Mouse (Mus musculus) embryonic fibroblast, embryonic 13.5 days (primary cell): Measurements from ENCODE around the gene Traf3ip3.

Experiments
- CTCF ChIP-seq: IDR thresholded peaks from 2 replicates; pipeline ENCODE4 v1.5.1; 2011; ENCODE audit warnings: mild to moderate bottlenecking, control low read depth, low read length, moderate library complexity, borderline replicate concordance; ENCODE audit not compliant: insufficient read depth
- POLR2A ChIP-seq: IDR thresholded peaks from 2 replicates; pipeline ENCODE4 v1.6.1; 2011; ENCODE audit warnings: low read depth, mild to moderate bottlenecking, control low read depth, low read length, moderate library complexity

DNA sequence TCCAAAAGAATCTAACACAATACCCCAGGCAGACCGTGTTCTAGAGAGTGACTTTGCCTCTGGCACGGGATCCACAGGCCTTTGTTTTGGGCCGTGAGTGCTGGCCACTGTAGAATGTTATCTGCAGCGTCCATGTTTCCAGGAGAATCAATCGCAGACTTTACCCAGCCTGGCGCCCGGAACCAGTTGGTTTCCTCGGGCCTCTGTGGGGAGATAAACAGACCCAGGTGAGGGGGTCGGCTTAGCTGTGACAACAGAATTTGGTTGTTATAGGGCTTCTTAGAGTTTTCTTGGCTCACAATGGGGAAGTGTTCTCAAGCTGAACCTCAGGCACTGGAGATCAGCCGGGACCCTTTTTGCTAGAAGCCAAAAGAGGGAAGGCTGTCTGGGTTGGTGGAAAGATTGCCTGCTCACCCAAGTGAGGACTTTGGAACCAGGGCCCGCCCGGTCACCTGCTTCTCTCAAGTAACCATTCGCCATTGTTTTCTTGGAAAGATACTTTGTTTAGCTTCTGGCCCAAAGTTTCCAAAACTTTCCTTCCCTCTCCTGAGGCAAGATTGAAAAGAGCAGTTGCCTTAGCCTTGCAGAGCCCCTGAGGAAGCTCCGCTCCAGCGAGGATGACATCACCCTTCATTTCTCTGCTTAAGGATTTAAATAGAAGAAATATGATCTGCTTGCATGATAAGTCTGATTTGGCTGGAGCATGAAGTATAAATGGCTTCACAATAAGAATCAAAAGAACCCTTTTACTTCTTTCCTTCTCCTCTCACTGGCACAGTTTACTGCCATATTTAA is 45.0 kb downstream of the Traf3ip3 start:
- no peak for TF ChIP-seq POLR2A
- no peak for TF ChIP-seq CTCF
